In genomic region chr15:28732409-28732808, GRCm38 (mm10) we compare ENCODE assay signal across 17 mouse cellular contexts.
"Had no signal": no experiment of that assay in that cellular context is flagged by ENCODE, and none has a peak within 500 bp of the region (broad histone marks: within the 10 kb centered on the region; RNA-seq: fewer than 3 reads in every experiment).

No protein-coding gene starts in this region.

- H3K27me3 ChIP-seq: midbrain, embryonic 12.5 days had no signal

- H3K4me2 ChIP-seq: lung, embryonic 14.5 days; midbrain, embryonic 12.5 days had no signal

- H3K4me3 ChIP-seq: midbrain, embryonic 10.5 days; midbrain, embryonic 12.5 days; myocyte had no signal

- H3K27ac ChIP-seq: liver, embryonic 14.5 days; midbrain, embryonic 10.5 days; midbrain, embryonic 12.5 days had no signal

- H3K9me3 ChIP-seq: midbrain, embryonic 10.5 days; midbrain, embryonic 12.5 days had no signal

- H3K4me1 ChIP-seq: midbrain, embryonic 10.5 days; midbrain, embryonic 12.5 days had no signal

- DNase-seq: lung, adult 18-20 months; lung, embryonic 14.5 days; lung, postnatal 10 days; lung, postnatal 4 days; midbrain, embryonic 14.5 days; retina, postnatal 1 day; right cerebral cortex, adult 18-20 months; right cerebral cortex, postnatal 25 days; right cerebral cortex, postnatal 4 days; spleen, adult 18-20 months; thymus, adult 18-20 months; thymus, postnatal 14 days; thymus, postnatal 36 days had no signal

- H3K9ac ChIP-seq: liver, embryonic 14.5 days; lung, embryonic 14.5 days; midbrain, embryonic 12.5 days had no signal

- H3K36me3 ChIP-seq: midbrain, embryonic 10.5 days; midbrain, embryonic 12.5 days had no signal
